Mouse (Mus musculus) liver, embryonic 11.5 days (tissue): ENCODE data around the gene Acaa1a. TPM values are rescaled to one million over a fixed set of nuclear protein-coding genes. Genes with fewer than 3 reads are reported as not detected.

Experiments used
- ATAC-seq: fragments of 200-750 bp; cut with Nextera tagmentation; replicated peaks from 2 replicates; pipeline ENCODE4 v1.8.0; 2017; ENCODE audit warnings: moderate number of reproducible peaks, mild to moderate bottlenecking, moderate TSS enrichment, moderate library complexity; ENCODE audit not compliant: low FRiP score
- DNase-seq: peaks from one replicate; pipeline ENCODE4 v3.0.0-alpha.2; 2017; ENCODE audit warnings: low spot score
- H3K27ac ChIP-seq: fragments of 300-500 bp; sonication (generic); 2 replicates; pipeline ENCODE4 v1.5.1; 2014; ENCODE audit warnings: mild to moderate bottlenecking, low read depth, low read length, control low read depth
- H3K27me3 ChIP-seq: fragments of 300-500 bp; sonication (generic); replicated peaks from 2 replicates; pipeline ENCODE4 v1.6.1; 2014; ENCODE audit warnings: low read length, mixed read lengths; ENCODE audit not compliant: control insufficient read depth, insufficient read depth
- H3K36me3 ChIP-seq: fragments of 300-500 bp; sonication (generic); 2 replicates; pipeline ENCODE4 v1.6.1; 2014; ENCODE audit warnings: mild to moderate bottlenecking, low read length, moderate library complexity, mixed read lengths; ENCODE audit not compliant: control insufficient read depth, insufficient read depth
- H3K4me1 ChIP-seq: fragments of 300-500 bp; sonication (generic); replicated peaks from 2 replicates; pipeline ENCODE4 v1.6.1; 2014; ENCODE audit warnings: low read length, mixed read lengths; ENCODE audit not compliant: control insufficient read depth, insufficient read depth
- H3K4me2 ChIP-seq: fragments of 300-500 bp; sonication (generic); 2 replicates; pipeline ENCODE4 v1.6.1; 2014; ENCODE audit warnings: mild to moderate bottlenecking, control low read depth, moderate library complexity
- H3K4me3 ChIP-seq: fragments of 300-500 bp; sonication (generic); 2 replicates; pipeline ENCODE4 v1.5.1; 2014; ENCODE audit warnings: low read depth, low read length, control low read depth
- H3K9ac ChIP-seq: fragments of 300-500 bp; sonication (generic); 2 replicates; pipeline ENCODE4 v1.6.1; 2014; ENCODE audit warnings: low read depth, low read length, control low read depth
- H3K9me3 ChIP-seq: fragments of 300-500 bp; sonication (generic); 2 replicates; pipeline ENCODE4 v1.6.1; 2016; ENCODE audit warnings: low read length, inconsistent platforms, mixed read lengths; ENCODE audit not compliant: control insufficient read depth
- WGBS: fragments of 180-500 bp; shearing (Covaris S2); extraction: QIAGEN DNeasy Blood & Tissue Kit; methylation state at CpG from one replicate; pipeline ENCODE4 v1.1.7; 2014; 5-methylcytosine and 5-hydroxymethylcytosine counted together
- polyA plus RNA-seq: library from polyadenylated mRNA; unstranded; fragments of >200 nt; fragmentation: Nextera tagmentation; extraction: Ambion mirVana; gene quantifications from 2 replicates; pipeline ENCODE4 v1.2.1, GENCODE M21; 2014

Acaa1a gene
- polyA plus RNA-seq, 1 experiment from 2014 or later, result 61.2 TPM

- no peaks in the 10 kb centered on the region; the same call in 1 of the 2 replicates for H3K4me1 ChIP-seq
- H3K27ac ChIP-seq, result no peak overlapping the region
- WGBS, result 76% methylated on average over 2 of the region's 2 CpGs
- no peak for DNase-seq
- H3K27me3 ChIP-seq, result no peaks in the 10 kb centered on the region
- no peaks in the 10 kb centered on the region for H3K9me3 ChIP-seq
- H3K9ac ChIP-seq, result no peak overlapping the region
- H3K4me3 ChIP-seq, result no peak overlapping the region
- ATAC-seq, result no peak
- H3K36me3 ChIP-seq, result no peaks in the 10 kb centered on the region
- peak overlapping the region; percentile 19 for H3K4me2 ChIP-seq
These were observed 4.6 kb upstream of the Acaa1a start for GRCm38 (mm10) chr9:119334834-119335233.

- ATAC-seq, result no peak
- no peak overlapping the region for H3K4me2 ChIP-seq
- H3K4me1 ChIP-seq, result no peaks in the 10 kb centered on the region; the same call in none of the 2 replicates
- H3K4me3 ChIP-seq, result no peak overlapping the region
- no peak for DNase-seq
- H3K9me3 ChIP-seq, result no peaks in the 10 kb centered on the region
- 85% methylated on average over 4 of the region's 4 CpGs for WGBS
- H3K27me3 ChIP-seq, result no peaks in the 10 kb centered on the region
- H3K9ac ChIP-seq, result no peak overlapping the region
- no peak overlapping the region for H3K27ac ChIP-seq
- no peaks in the 10 kb centered on the region for H3K36me3 ChIP-seq
These were observed 3.9 kb upstream of the Acaa1a start for GRCm38 (mm10) chr9:119335571-119335970.

GRCm38 (mm10) chr9:119337842-119338241, 1.6 kb upstream of the Acaa1a start:
- no peak overlapping the region for H3K9ac ChIP-seq
- no peaks in the 10 kb centered on the region for H3K36me3 ChIP-seq
- no peaks in the 10 kb centered on the region for H3K27me3 ChIP-seq
- DNase-seq (no peak), ATAC-seq (no peak)
- H3K4me1 ChIP-seq, result peaks cover 7% of the 10 kb centered on the region
- no peak overlapping the region for H3K4me2 ChIP-seq
- WGBS, result 90% methylated on average over 14 of the region's 14 CpGs
- H3K27ac ChIP-seq, result no peak overlapping the region
- H3K9me3 ChIP-seq, result no peaks in the 10 kb centered on the region
- no peak overlapping the region for H3K4me3 ChIP-seq

- no peak overlapping the region for H3K4me3 ChIP-seq
- peaks cover 7% of the 10 kb centered on the region for H3K4me1 ChIP-seq
- no peaks in the 10 kb centered on the region for H3K36me3 ChIP-seq
- WGBS, result 86% methylated on average over 3 of the region's 3 CpGs
- H3K4me2 ChIP-seq, result peak overlapping the region; percentile 92
- H3K27ac ChIP-seq, result no peak overlapping the region
- no peaks in the 10 kb centered on the region for H3K27me3 ChIP-seq
- no peaks in the 10 kb centered on the region for H3K9me3 ChIP-seq
- DNase-seq (no peak), ATAC-seq (no peak)
- H3K9ac ChIP-seq, result no peak overlapping the region
These were observed 1.1 kb upstream of the Acaa1a start for GRCm38 (mm10) chr9:119338350-119338749.

GRCm38 (mm10) chr9:119339106-119339505, 370 bp upstream of the Acaa1a start:
- ATAC-seq, result no peak
- H3K4me2 ChIP-seq, result peak overlapping the region; percentile 92
- peaks cover 7% of the 10 kb centered on the region for H3K4me1 ChIP-seq
- no peak for DNase-seq
- no peaks in the 10 kb centered on the region for H3K27me3 ChIP-seq
- H3K4me3 ChIP-seq, result peak overlapping the region; percentile 75
- 46% methylated on average over 7 of the region's 7 CpGs for WGBS
- H3K9ac ChIP-seq, result peak overlapping the region; percentile 84
- H3K27ac ChIP-seq, result no peak overlapping the region
- no peaks in the 10 kb centered on the region for H3K9me3 ChIP-seq
- H3K36me3 ChIP-seq, result no peaks in the 10 kb centered on the region

GRCm38 (mm10) chr9:119340212-119340580, 720 bp downstream of the Acaa1a start:
- no peaks in the 10 kb centered on the region for H3K27me3 ChIP-seq
- WGBS, result 3% methylated on average over 8 of the region's 8 CpGs
- H3K4me1 ChIP-seq, result peaks cover 7% of the 10 kb centered on the region
- H3K9me3 ChIP-seq, result no peaks in the 10 kb centered on the region
- peak overlapping the region; percentile 86 for H3K27ac ChIP-seq
- no peaks in the 10 kb centered on the region for H3K36me3 ChIP-seq
- DNase-seq (no peak), ATAC-seq (no peak)
- peak overlapping the region; percentile 92 for H3K4me2 ChIP-seq
- peak overlapping the region; percentile 75 for H3K4me3 ChIP-seq
- H3K9ac ChIP-seq, result peak overlapping the region; percentile 84

- Histone ChIP-seq H3K27ac (peak within 1 kb of the TSS; percentile 86), H3K36me3 (peaks cover 4% of the 10 kb centered on the region), H3K9ac (peak within 1 kb of the TSS; percentile 84), H3K9me3 (no peaks in the 10 kb centered on the region), H3K27me3 (no peaks in the 10 kb centered on the region), H3K4me1 (peaks cover 7% of the 10 kb centered on the region), H3K4me2 (peak within 1 kb of the TSS; percentile 92), H3K4me3 (peak within 1 kb of the TSS; percentile 75)
- WGBS, result under 1% methylated on average over 68 of the region's 68 CpGs
- DNase-seq, result peak; percentile 87
- peak; percentile 97 for ATAC-seq
These were observed 1.7 kb downstream of the Acaa1a start, which contains the start of gene Myd88 for GRCm38 (mm10) chr9:119340909-119341816. TSS of gene Myd88 (minus strand) at chr9:119341411.

- Histone ChIP-seq H3K4me1 (peaks cover 7% of the 10 kb centered on the region), H3K27ac (no peak overlapping the region), H3K27me3 (no peaks in the 10 kb centered on the region), H3K9ac (no peak overlapping the region), H3K4me3 (no peak overlapping the region), H3K4me2 (peak overlapping the region; percentile 92), H3K36me3 (peaks cover 7% of the 10 kb centered on the region), H3K9me3 (no peaks in the 10 kb centered on the region)
- DNase-seq (no peak), ATAC-seq (no peak)
- 86% methylated on average over 7 of the region's 7 CpGs for WGBS
These were observed 3.3 kb downstream of the Acaa1a start for GRCm38 (mm10) chr9:119342728-119343127.

- Histone ChIP-seq H3K9me3 (no peaks in the 10 kb centered on the region), H3K9ac (no peak overlapping the region), H3K27ac (no peak overlapping the region), H3K4me1 (peaks cover 7% of the 10 kb centered on the region), H3K4me3 (no peak overlapping the region), H3K4me2 (no peak overlapping the region), H3K27me3 (no peaks in the 10 kb centered on the region), H3K36me3 (peaks cover 13% of the 10 kb centered on the region)
- ATAC-seq (no peak), DNase-seq (no peak)
- 89% methylated on average over 8 of the region's 8 CpGs for WGBS
These were observed 6.9 kb downstream of the Acaa1a start for GRCm38 (mm10) chr9:119346376-119346775.
